Mouse (Mus musculus): ENCODE measurements at regions not wholly inside any gene's neighbourhood (a gene's known extent, or its start where the extent isn't known, plus 50 kb on each side); places are given as distances from the start of the nearest gene placed in this dataset.

DNA sequence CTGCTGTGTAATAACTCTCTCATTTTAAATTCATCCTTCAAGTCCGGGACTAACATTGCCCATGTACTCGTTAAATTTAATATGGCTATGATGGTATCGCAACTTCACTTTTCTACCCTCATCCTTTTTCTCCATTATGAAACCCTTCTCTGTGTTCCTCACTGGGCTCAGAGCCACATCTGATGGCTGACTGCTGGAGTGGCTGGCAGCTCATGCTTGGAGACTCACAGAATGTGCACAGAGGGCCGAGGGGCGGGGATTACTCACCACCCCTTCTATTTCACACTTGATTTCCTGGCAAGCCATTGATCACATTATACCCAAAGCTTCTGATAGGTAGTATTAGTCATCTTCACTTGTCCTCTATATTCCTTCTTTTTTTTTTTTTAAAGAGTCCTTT is 81.1 kb upstream of the Vwde start:
- TF ChIP-seq EP300 (IDR thresholded peaks at IDR 0.05; ENCODE audit: low read depth) (no peak), CTCF (IDR thresholded peaks at IDR 0.05; ENCODE audit: low read depth) (no peak)
